Mouse (Mus musculus) embryonic fibroblast, embryonic 13.5 days (primary cell): ENCODE results near the gene Ttyh1.

Experiments used
- CTCF ChIP-seq: IDR thresholded peaks from 2 replicates; pipeline ENCODE4 v1.5.1; 2011; ENCODE audit warnings: mild to moderate bottlenecking, control low read depth, low read length, moderate library complexity, borderline replicate concordance; ENCODE audit not compliant: insufficient read depth
- POLR2A ChIP-seq: IDR thresholded peaks from 2 replicates; pipeline ENCODE4 v1.6.1; 2011; ENCODE audit warnings: low read depth, mild to moderate bottlenecking, control low read depth, low read length, moderate library complexity

DNA sequence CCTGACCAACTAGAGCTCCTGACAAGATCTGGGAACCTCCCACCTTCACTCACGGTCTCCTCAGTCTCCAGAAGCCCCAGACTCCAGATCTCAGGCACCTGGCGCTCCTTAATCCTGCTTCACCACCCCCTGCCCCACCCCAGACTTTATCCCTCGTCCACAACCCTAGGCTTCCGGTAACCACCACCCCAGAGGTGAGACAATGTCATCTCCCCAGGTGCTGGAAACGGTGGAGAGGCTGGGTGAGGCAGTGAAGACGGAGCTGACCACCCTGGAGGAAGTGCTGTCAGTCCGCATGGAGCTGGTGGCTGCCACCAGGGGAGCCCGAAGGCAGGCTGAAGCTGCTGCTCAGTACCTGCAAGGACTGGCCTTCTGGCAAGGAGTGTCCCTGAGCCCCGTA lies 6.1 kb downstream of the Ttyh1 start:
- TF ChIP-seq POLR2A: no peak
- TF ChIP-seq CTCF: no peak
